Mouse (Mus musculus) forebrain, embryonic 13.5 days (tissue): ENCODE measurements around the gene Ceacam1. TPM values are rescaled to one million over a fixed set of nuclear protein-coding genes. Genes with fewer than 3 reads are reported as not detected.
A peak's percentile ranks its signal among the peaks of the same experiment; 100 is the strongest.
"Not testable (repeated sequence)": the region's sequence is repeated elsewhere in the genome, so short reads cannot be mapped to it uniquely, and the experiment has no call there.

ENCODE experiments used
- ATAC-seq: fragments of 200-750 bp; cut with Nextera tagmentation; 2 replicates; pipeline ENCODE4 v1.8.0; 2017
- H3K27ac ChIP-seq: fragments of 300-500 bp; sonication (generic); 2 replicates; pipeline ENCODE4 v1.5.1; 2015; ENCODE audit warnings: inconsistent platforms, mild to moderate bottlenecking, moderate library complexity
- H3K27me3 ChIP-seq: fragments of 300-500 bp; sonication (generic); 2 replicates; pipeline ENCODE4 v1.6.1; 2015; ENCODE audit warnings: mild to moderate bottlenecking, inconsistent platforms
- H3K36me3 ChIP-seq: fragments of 300-500 bp; sonication (generic); 2 replicates; pipeline ENCODE4 v1.6.1; 2015; ENCODE audit warnings: mild to moderate bottlenecking, inconsistent platforms; ENCODE audit not compliant: poor library complexity, severe bottlenecking
- H3K4me1 ChIP-seq: fragments of 300-500 bp; sonication (generic); 2 replicates; pipeline ENCODE4 v1.6.1; 2015; ENCODE audit warnings: inconsistent platforms
- H3K4me2 ChIP-seq: fragments of 300-500 bp; sonication (generic); 2 replicates; pipeline ENCODE4 v1.6.1; 2015; ENCODE audit warnings: inconsistent platforms, mild to moderate bottlenecking, moderate library complexity
- H3K4me3 ChIP-seq: fragments of 300-500 bp; sonication (generic); 2 replicates; pipeline ENCODE4 v1.5.1; 2015; ENCODE audit warnings: mild to moderate bottlenecking, inconsistent platforms
- H3K9ac ChIP-seq: fragments of 300-500 bp; sonication (generic); 2 replicates; pipeline ENCODE4 v1.6.1; 2015; ENCODE audit warnings: mild to moderate bottlenecking, inconsistent platforms
- H3K9me3 ChIP-seq: fragments of 300-500 bp; sonication (generic); replicated peaks from 2 replicates; pipeline ENCODE4 v1.6.1; 2016; ENCODE audit warnings: inconsistent platforms
- WGBS: fragments of 180-500 bp; shearing (Covaris S2); methylation state at CpG from one replicate; pipeline ENCODE4 v1.1.7; 2015; 5-methylcytosine and 5-hydroxymethylcytosine counted together
- polyA plus RNA-seq: library from polyadenylated mRNA; unstranded; fragments of >200 nt; fragmentation: Nextera tagmentation; extraction: Ambion mirVana; gene quantifications from 2 replicates; pipeline ENCODE4 v1.2.1, GENCODE M21; 2015

The Ceacam1 gene
- polyA plus RNA-seq, 1 experiment from 2014 or later: 0.49 TPM

DNA sequence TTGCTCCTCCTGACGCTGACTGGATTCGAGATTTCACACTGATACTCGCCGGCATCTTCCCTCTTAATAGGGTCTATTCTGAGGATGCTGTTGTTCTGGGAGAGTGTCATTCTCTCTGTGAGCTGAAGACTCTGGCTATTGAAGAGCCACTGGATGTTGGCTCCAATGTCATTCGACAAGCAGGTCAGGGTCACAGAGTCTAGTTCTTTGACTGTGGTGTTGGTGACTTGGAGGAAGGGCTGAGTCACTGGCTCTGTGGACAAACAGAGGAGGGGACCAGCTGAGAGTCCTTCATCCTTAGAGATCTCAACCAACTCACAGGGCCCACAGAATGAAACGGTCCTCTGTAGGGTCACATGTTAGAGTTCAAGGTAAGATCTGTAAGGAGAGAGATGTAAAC, 5.6 kb downstream of the Ceacam1 start:
- ATAC-seq: not testable (repeated sequence)
- WGBS: 85% methylated on average over 6 of the region's 6 CpGs

DNA sequence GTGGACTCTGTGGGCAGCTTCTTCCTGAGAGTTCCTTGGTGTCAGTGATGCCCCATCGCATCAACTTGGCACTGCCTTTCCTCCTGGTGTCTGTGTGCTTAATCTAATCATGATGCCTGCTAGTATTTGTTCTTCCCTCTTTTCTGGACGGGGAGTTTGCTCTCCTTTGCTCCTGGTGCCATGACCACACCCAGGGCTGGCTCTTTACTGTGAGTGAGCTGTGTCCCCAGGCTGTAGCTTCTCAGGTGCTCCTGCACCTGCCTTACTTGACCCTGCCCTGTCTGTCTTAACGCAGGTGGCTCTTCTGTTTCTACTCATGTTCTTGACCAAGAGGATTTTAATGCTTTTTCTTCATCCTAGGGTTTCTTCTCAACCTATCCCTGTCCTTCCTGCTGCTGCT, 11.8 kb downstream of the Ceacam1 start:
- H3K27me3 ChIP-seq, H3K4me3 ChIP-seq, H3K9ac ChIP-seq, H3K36me3 ChIP-seq, H3K9me3 ChIP-seq, ATAC-seq, H3K4me1 ChIP-seq, H3K27ac ChIP-seq, H3K4me2 ChIP-seq: not testable (repeated sequence)
- 68% methylated on average over 3 of the region's 3 CpGs for WGBS

More for the DNA sequence above, 5.6 kb downstream of the Ceacam1 start:
- not testable (repeated sequence) for H3K4me1 ChIP-seq, H3K36me3 ChIP-seq, H3K4me3 ChIP-seq, H3K9ac ChIP-seq, H3K27me3 ChIP-seq, H3K9me3 ChIP-seq, H3K27ac ChIP-seq, H3K4me2 ChIP-seq

DNA sequence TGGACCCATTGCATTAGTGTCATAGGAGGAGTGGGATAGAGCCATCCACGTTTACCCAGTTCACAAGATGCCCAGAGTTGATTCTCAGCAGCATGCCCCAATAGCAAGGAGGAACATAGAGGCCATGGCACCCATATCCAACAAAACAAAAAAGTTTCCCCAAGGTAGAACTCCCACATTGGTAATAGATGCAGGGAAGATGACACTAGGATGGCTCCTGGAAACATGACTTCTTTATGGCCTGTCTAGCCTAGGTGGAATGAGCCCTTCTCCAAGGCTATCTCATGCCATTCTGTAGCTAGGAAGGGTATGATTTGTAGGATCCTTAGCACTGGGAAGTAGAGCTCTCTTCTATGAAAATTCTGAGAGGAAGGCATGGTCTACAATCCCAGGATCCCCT, 12.4 kb downstream of the Ceacam1 start:
- H3K36me3 ChIP-seq: no peaks in the 10 kb centered on the region
- H3K4me1 ChIP-seq: 0 out of 2 replicates have a peak, but pooled peaks cover 2% of the 10 kb centered on the region
- H3K4me2 ChIP-seq: no peak overlapping the region
- 65% methylated on average over 1 of the region's 1 CpGs for WGBS
- no peak overlapping the region for H3K4me3 ChIP-seq
- H3K27me3 ChIP-seq: no peaks in the 10 kb centered on the region
- H3K27ac ChIP-seq: no peak overlapping the region
- H3K9ac ChIP-seq: no peak overlapping the region
- no peaks in the 10 kb centered on the region for H3K9me3 ChIP-seq
- ATAC-seq: no peak

DNA sequence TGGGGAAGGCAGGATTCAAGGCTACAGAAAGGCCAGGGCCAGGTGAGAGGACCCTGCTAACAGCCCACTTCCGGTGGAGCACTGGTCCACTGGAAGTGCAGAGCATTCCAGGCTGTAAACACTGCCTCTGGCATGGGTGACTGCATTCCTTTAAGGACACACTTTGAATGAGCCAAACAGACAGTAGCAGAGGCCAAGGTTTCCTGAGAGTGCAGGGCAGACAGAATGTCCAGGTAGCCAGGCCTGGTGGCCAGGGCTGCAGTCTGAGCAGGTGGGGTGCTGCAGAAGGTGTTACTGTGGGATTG, 15.4 kb downstream of the Ceacam1 start:
- not testable (repeated sequence) for H3K4me2 ChIP-seq, H3K9me3 ChIP-seq, ATAC-seq, H3K27me3 ChIP-seq, H3K4me1 ChIP-seq, H3K27ac ChIP-seq, H3K36me3 ChIP-seq, H3K9ac ChIP-seq, H3K4me3 ChIP-seq
- WGBS: no CpG with 5 or more reads among the region's 1 CpGs

DNA sequence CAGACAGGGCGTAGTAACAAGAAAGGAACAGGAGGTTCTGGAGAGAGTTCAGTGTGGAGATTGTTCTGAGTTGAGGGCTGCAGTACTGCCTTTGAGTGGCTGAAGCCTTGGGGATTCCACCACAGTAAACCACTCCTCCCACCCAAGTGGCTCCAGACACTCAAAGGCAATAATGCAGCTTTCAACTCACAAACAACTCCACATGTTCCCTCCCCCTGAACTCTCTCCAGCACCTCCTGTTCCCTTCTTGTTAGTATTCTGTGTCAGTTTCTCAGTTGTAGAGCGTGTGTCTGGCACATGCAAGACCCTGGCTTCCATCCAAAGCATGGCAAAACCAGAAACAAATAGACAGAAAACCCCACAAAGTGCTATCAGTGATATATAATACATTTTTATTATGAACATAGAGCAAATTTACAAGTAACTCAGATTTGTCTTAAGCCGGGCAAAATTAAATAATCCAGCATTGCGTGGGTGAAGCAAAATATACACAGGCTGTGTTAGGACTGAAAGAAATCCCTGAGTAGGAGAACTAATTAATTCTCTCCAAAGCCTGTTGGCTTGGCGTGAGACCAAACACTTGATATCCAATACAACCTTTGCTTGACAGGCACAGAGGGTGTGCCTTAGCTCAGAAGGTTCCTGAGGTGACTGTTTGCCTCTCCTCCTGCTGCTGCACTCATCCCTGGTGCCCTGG, 15.9 kb downstream of the Ceacam1 start:
- ATAC-seq: peak; percentile 94
- 24% methylated on average over 4 of the region's 5 CpGs for WGBS
- H3K4me1 ChIP-seq, H3K27ac ChIP-seq, H3K9ac ChIP-seq, H3K36me3 ChIP-seq, H3K4me3 ChIP-seq, H3K27me3 ChIP-seq, H3K9me3 ChIP-seq: not testable (repeated sequence)
- peak overlapping the region; percentile 20; the same call in 1 of the 2 replicates for H3K4me2 ChIP-seq

DNA sequence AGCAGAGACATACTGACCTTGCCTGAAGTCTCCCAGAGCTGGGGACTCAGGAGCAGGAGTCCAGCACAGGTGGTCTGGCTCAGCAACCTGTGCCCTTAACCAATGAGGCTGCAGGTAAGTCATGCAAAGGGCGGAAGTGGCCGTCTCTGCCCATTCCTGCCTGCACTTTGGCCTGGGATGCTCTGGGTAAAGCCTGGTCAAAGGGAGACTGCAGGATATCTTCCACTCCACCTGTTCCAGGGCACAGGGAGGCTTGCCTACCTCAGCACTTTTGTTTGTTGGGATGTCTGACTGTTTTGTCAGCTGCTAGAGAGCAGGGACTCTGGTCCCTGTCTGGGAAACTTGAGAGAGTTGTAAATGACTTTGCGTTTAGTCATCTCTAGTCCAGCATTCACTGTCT, 25.3 kb downstream of the Ceacam1 start:
- H3K4me2 ChIP-seq: no peak overlapping the region
- no peak overlapping the region for H3K27ac ChIP-seq
- H3K36me3 ChIP-seq: no peaks in the 10 kb centered on the region
- 88% methylated on average over 3 of the region's 3 CpGs for WGBS
- H3K4me3 ChIP-seq: no peak overlapping the region
- ATAC-seq: no peak
- H3K9ac ChIP-seq: no peak overlapping the region
- no peaks in the 10 kb centered on the region for H3K4me1 ChIP-seq
- H3K9me3 ChIP-seq: no peaks in the 10 kb centered on the region
- no peaks in the 10 kb centered on the region for H3K27me3 ChIP-seq

DNA sequence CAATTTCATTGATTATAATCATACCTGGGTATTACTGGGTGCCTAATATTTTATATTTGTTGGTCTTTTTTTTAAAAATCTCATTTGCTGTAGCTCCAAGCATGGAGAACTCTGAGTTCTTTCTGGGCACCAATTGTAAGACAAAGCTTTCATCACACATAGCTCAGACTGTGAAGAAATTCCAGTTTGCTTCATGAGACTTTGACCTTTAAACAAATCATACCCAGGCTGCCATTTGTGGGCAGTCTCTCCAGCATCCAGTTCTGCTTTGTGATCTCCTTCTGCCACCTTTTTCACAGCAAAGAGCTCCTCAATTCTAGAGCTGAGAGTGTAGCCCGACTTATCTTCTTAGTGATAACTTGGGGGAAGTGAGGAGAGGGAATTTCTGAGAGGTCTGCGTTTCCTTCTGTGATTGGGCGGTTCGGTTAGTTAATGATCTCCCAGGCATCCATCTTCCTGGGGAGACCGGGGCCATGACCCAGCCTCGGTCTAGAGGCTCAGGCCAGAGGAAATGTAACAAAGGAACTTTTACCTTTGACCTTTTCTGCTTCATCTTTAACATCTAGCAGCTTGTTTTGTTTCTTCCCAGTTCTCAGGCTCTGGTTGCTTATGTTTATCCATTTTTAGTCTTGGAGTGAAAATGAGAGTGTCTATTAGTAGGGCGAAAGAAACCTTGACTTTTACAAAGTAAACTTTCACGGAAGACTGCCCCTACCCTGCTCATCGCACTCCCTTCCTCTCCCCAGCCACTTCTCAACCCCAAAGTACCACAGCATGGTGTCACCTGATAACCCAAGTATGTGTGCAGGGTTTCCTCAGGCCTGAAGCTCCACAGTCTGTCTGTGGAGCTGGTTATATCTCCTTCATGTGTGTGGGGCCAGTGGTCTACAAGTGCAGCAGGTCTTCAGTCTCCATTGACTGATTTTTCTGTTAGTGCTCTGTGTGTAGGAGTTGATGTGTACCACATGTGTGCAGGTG, 27.2 kb downstream of the Ceacam1 start:
- WGBS: 80% methylated on average over 9 of the region's 9 CpGs
- Histone ChIP-seq H3K4me2 (no peak overlapping the region), H3K9ac (no peak overlapping the region), H3K4me1 (no peaks in the 10 kb centered on the region), H3K36me3 (no peaks in the 10 kb centered on the region), H3K9me3 (no peaks in the 10 kb centered on the region), H3K4me3 (no peak overlapping the region), H3K27me3 (no peaks in the 10 kb centered on the region), H3K27ac (no peak overlapping the region)
- ATAC-seq: no peak

DNA sequence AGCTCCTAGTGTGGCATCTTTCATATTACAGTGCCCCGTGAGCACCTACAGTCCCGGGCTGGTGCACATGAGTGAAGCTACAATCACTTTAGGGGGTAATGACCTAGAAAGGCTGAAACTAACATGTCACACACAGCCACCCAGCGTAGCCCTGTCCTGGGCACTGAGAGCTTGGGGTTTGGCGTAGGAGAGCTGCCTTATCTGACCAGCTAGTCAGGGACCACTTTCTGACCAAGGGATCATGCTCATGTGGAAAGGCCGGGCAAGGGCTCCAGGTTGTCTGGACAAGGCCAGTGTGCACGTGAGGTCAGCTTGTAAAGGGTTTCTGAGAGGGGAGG, 36.6 kb downstream of the Ceacam1 start:
- no peak for ATAC-seq
- 91% methylated on average over 6 of the region's 6 CpGs for WGBS

DNA sequence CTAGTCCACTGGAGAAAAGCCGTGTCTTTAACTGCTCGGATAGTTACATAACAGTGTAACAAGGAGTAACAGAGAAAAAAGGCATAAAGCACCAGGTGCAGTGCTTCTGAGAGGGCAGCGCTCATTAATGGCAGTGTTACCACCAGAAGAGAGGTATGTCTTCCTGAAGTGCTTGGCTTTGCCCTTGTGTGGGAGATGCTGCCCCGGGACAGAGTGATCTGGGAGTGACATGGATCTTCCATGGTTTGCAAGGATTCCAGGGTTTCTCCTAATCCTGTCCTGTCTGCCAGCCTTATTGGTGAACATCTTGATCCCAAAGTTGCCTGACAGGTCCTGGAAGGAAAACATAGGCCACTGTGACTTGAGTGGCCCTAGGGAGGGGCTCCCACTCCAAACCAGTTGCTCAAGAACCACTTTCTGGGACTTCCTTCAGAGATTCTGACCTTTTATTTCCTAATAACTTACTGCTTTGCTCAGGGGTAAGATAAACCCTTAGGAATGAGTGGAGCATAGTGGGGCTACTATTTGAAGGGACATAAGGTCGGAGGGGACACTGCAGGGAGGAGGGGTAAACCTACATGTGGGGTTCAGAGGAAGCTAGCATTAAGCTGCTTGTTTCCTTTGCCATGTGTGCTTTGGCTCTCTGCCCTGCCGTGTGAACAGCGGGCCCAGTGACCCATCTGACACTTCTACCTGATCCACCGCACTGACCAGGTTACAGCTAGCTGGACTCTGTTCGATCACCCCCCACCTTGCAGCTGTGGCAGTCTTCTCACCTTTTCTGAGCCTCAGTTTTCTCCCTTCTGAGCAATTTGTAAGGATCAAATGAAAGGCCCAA, 37.2 kb downstream of the Ceacam1 start:
- 88% methylated on average over 9 of the region's 9 CpGs for WGBS
- Histone ChIP-seq H3K27me3 (no peaks in the 10 kb centered on the region), H3K4me2 (no peak overlapping the region), H3K4me1 (no peaks in the 10 kb centered on the region), H3K4me3 (no peak overlapping the region), H3K27ac (no peak overlapping the region), H3K9ac (no peak overlapping the region), H3K36me3 (no peaks in the 10 kb centered on the region), H3K9me3 (no peaks in the 10 kb centered on the region)
- ATAC-seq: no peak

More for the DNA sequence above, 36.6 kb downstream of the Ceacam1 start:
- Histone ChIP-seq H3K4me3 (no peak overlapping the region), H3K27ac (no peak overlapping the region), H3K4me2 (no peak overlapping the region), H3K4me1 (no peaks in the 10 kb centered on the region), H3K9me3 (no peaks in the 10 kb centered on the region), H3K9ac (no peak overlapping the region), H3K36me3 (no peaks in the 10 kb centered on the region), H3K27me3 (no peaks in the 10 kb centered on the region)

DNA sequence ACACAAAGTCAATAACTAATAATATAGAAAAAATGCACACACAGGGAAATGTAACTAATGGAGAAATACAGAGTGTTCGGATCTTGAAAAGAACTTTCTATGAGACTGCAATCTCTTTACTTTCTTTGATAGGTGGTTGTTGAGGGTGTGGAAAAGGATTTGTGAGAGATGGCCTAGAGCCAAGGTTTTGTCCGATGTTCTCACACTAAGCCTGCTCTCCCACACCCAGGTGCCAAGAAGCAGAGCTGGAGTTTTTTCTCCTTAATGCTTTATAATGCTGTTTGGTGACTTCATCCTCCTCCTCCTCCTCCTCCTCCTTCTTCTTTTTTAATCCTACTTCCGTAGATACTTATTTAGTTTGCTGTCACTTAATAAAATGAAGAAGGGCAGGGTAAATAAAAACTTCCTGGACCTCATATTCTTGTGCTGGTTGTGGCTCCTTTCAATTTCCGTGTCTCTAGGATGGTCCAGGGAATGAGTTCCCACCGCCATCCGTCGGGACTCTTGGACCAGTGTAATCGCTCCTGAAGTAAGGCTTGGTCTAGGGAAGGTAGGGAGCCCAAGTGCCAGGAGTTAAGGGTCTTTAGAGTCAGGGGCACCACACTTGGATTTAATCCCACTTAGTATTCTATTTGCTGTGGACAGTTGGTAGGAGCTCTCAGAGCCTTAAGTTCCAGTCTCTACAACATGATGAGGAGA, 38.1 kb downstream of the Ceacam1 start:
- Histone ChIP-seq H3K9me3 (no peaks in the 10 kb centered on the region), H3K36me3 (no peaks in the 10 kb centered on the region), H3K9ac (no peak overlapping the region), H3K27ac (no peak overlapping the region), H3K4me3 (no peak overlapping the region), H3K4me1 (no peaks in the 10 kb centered on the region), H3K4me2 (no peak overlapping the region), H3K27me3 (no peaks in the 10 kb centered on the region)
- WGBS: 87% methylated on average over 8 of the region's 8 CpGs
- ATAC-seq: no peak

DNA sequence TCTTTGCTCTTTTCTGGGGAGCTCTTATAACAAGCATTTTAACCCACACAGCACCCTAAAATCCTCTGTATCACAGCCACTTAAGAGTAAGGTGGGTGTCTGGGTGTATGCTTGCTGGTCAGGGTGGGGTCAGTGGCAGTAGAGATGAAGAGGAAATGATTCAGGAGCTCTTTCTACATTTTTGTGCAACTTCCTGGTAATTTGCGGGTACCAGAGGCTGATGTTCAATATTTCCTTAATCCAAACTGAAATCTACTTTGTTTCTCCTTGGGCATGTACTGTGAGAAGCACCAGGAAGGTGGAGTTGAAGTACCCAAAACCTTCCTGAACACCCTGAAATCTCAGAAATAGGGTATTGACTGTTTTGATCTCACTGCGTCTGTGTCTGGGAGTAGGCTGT, 40.7 kb downstream of the Ceacam1 start:
- H3K36me3 ChIP-seq: no peaks in the 10 kb centered on the region
- WGBS: 93% methylated on average over 2 of the region's 2 CpGs
- H3K27me3 ChIP-seq: no peaks in the 10 kb centered on the region
- H3K27ac ChIP-seq: no peak overlapping the region
- no peak overlapping the region for H3K4me3 ChIP-seq
- ATAC-seq: no peak
- no peaks in the 10 kb centered on the region for H3K9me3 ChIP-seq
- no peak overlapping the region for H3K9ac ChIP-seq
- H3K4me1 ChIP-seq: peaks cover 10% of the 10 kb centered on the region
- H3K4me2 ChIP-seq: no peak overlapping the region
